Mouse (Mus musculus) MEL (cell line): Measurements from ENCODE around the gene Lyrm2. TPM values are rescaled to one million over a fixed set of nuclear protein-coding genes. Genes with fewer than 3 reads are reported as not detected.
A peak's percentile ranks its signal among the peaks of the same experiment; 100 is the strongest.

Experiments
- DNase-seq: peaks from one replicate; pipeline ENCODE4 v3.0.0; 2011; ENCODE audit warnings: low read depth, low spot score
- H3K27ac ChIP-seq: 2 replicates; pipeline ENCODE4 v1.5.1; 2012; ENCODE audit warnings: low read depth, mild to moderate bottlenecking, control low read depth, low read length, moderate library complexity; ENCODE audit not compliant: control insufficient read depth
- H3K27me3 ChIP-seq, 2 experiments: fragments of 150-350 bp in 1 of 2; sonication (generic) in 1 of 2; 2 replicates each; pipeline ENCODE4 v1.6.1; 2012; ENCODE audit warnings: low read length in 2 of 2, mild to moderate bottlenecking in 2 of 2, improper control_type of control experiment in 1 of 2, moderate library complexity in 1 of 2; ENCODE audit not compliant: insufficient read depth in 2 of 2, control insufficient read depth in 1 of 2
- H3K36me3 ChIP-seq, 2 experiments: 2 replicates each; pipeline ENCODE4 v1.6.1; 2012 to 2014; ENCODE audit warnings: low read length in 2 of 2, improper control_type of control experiment in 1 of 2, inconsistent platforms in 1 of 2, mild to moderate bottlenecking in 1 of 2; ENCODE audit not compliant: insufficient read depth in 2 of 2, control insufficient read depth in 1 of 2
- H3K4me1 ChIP-seq, 2 experiments: fragments of 150-350 bp in 1 of 2; sonication (generic) in 1 of 2; 2 replicates each; pipeline ENCODE4 v1.6.1; 2012; ENCODE audit warnings: low read length in 2 of 2, improper control_type of control experiment in 1 of 2, mild to moderate bottlenecking in 1 of 2; ENCODE audit not compliant: insufficient read depth in 2 of 2, control insufficient read depth in 1 of 2
- H3K4me3 ChIP-seq, 2 experiments: fragments of 150-350 bp in 1 of 2; sonication (generic) in 1 of 2; 2 replicates each; pipeline ENCODE4 v1.5.1; 2012; ENCODE audit warnings: low read depth in 2 of 2, low read length in 2 of 2, mild to moderate bottlenecking in 2 of 2, moderate library complexity in 2 of 2, control low read depth in 1 of 2, improper control_type of control experiment in 1 of 2; ENCODE audit not compliant: control insufficient read depth in 1 of 2, insufficient read depth in 1 of 2
- H3K79me2 ChIP-seq: 2 replicates; pipeline ENCODE4 v1.6.1; 2012; ENCODE audit warnings: mild to moderate bottlenecking, low read length, moderate library complexity; ENCODE audit not compliant: control insufficient read depth, poor library complexity, insufficient read depth
- H3K9ac ChIP-seq: 2 replicates; pipeline ENCODE4 v1.6.1; 2012; ENCODE audit warnings: low read depth, mild to moderate bottlenecking, control low read depth, low read length, moderate library complexity; ENCODE audit not compliant: control insufficient read depth, poor library complexity, severe bottlenecking
- H3K9me3 ChIP-seq: fragments of 150-350 bp; sonication (generic); replicated peaks from 2 replicates; pipeline ENCODE4 v1.6.1; 2012; ENCODE audit warnings: mild to moderate bottlenecking, low read length, improper control_type of control experiment, moderate library complexity; ENCODE audit not compliant: insufficient read depth
- CTCF ChIP-seq, 3 experiments: IDR thresholded peaks in 2 of 3; conservative IDR thresholded peaks in 1 of 3; 2 replicates each; pipeline ENCODE4 v1.5.1; 2011 to 2012; ENCODE audit warnings: low read length in 3 of 3, low read depth in 2 of 3, mild to moderate bottlenecking in 2 of 3, improper control_type of control experiment in 1 of 3, inconsistent platforms in 1 of 3, mixed read lengths in 1 of 3, moderate library complexity in 1 of 3; ENCODE audit not compliant: control insufficient read depth in 1 of 3, insufficient read depth in 1 of 3, poor library complexity in 1 of 3, severe bottlenecking in 1 of 3
- E2F4 ChIP-seq: IDR thresholded peaks from 2 replicates; pipeline ENCODE4 v1.6.1; 2011; ENCODE audit warnings: low read depth, low read length, improper control_type of control experiment, borderline replicate concordance
- ETS1 ChIP-seq: IDR thresholded peaks from 2 replicates; pipeline ENCODE4 v1.6.1; 2012; ENCODE audit warnings: low read depth, mild to moderate bottlenecking, inconsistent platforms, low read length, improper control_type of control experiment, moderate library complexity
- GATA1 ChIP-seq: IDR thresholded peaks from 2 replicates; pipeline ENCODE4 v1.6.1; 2011; ENCODE audit warnings: low read depth, low read length, improper control_type of control experiment
- HCFC1 ChIP-seq: IDR thresholded peaks from 2 replicates; pipeline ENCODE4 v1.6.1; 2012; ENCODE audit warnings: low read depth, mild to moderate bottlenecking, inconsistent platforms, low read length, improper control_type of control experiment, moderate library complexity
- MAFK ChIP-seq: IDR thresholded peaks from 2 replicates; pipeline ENCODE4 v1.6.1; 2011; ENCODE audit warnings: low read depth, mild to moderate bottlenecking, low read length, improper control_type of control experiment, borderline replicate concordance
- MAZ ChIP-seq: IDR thresholded peaks from 2 replicates; pipeline ENCODE4 v1.6.1; 2012; ENCODE audit warnings: low read depth, mild to moderate bottlenecking, inconsistent platforms, low read length, improper control_type of control experiment
- MEF2A ChIP-seq: IDR thresholded peaks from 2 replicates; pipeline ENCODE4 v1.6.1; 2014; ENCODE audit warnings: low read depth, mild to moderate bottlenecking, inconsistent platforms, low read length, improper control_type of control experiment; ENCODE audit not compliant: poor library complexity, insufficient replicate concordance, severe bottlenecking; ENCODE audit errors: extremely low read depth
- MXI1 ChIP-seq: IDR thresholded peaks from 2 replicates; pipeline ENCODE4 v1.6.1; 2011; ENCODE audit warnings: mild to moderate bottlenecking, low read depth, low read length, improper control_type of control experiment
- NELFE ChIP-seq: IDR thresholded peaks from 2 replicates; pipeline ENCODE4 v1.6.1; 2011; ENCODE audit warnings: low read depth, low read length, improper control_type of control experiment
- NRF1 ChIP-seq: IDR thresholded peaks from 2 replicates; pipeline ENCODE4 v1.6.1; 2014; ENCODE audit warnings: low read depth, mild to moderate bottlenecking, inconsistent platforms, low read length, improper control_type of control experiment, moderate library complexity; ENCODE audit not compliant: poor library complexity, insufficient read depth, severe bottlenecking
- SIN3A ChIP-seq: IDR thresholded peaks from 2 replicates; pipeline ENCODE4 v1.6.1; 2012; ENCODE audit warnings: low read length, improper control_type of control experiment, inconsistent platforms
- SMC3 ChIP-seq: IDR thresholded peaks from 2 replicates; pipeline ENCODE4 v1.6.1; 2011; ENCODE audit warnings: low read depth, low read length, improper control_type of control experiment
- TAL1 ChIP-seq: IDR thresholded peaks from 2 replicates; pipeline ENCODE4 v1.6.1; 2012; ENCODE audit warnings: mild to moderate bottlenecking, inconsistent platforms, low read length, moderate library complexity, mixed read lengths
- TCF12 ChIP-seq: IDR thresholded peaks from 2 replicates; pipeline ENCODE4 v1.6.1; 2014; ENCODE audit warnings: low read depth, mild to moderate bottlenecking, inconsistent platforms, low read length, improper control_type of control experiment, moderate library complexity
- USF1 ChIP-seq: IDR thresholded peaks from 2 replicates; pipeline ENCODE4 v1.6.1; 2014; ENCODE audit warnings: low read depth, mild to moderate bottlenecking, inconsistent platforms, low read length, improper control_type of control experiment, moderate library complexity
- ZMIZ1 ChIP-seq: IDR thresholded peaks from 2 replicates; pipeline ENCODE4 v1.6.1; 2012; ENCODE audit warnings: low read depth, mild to moderate bottlenecking, inconsistent platforms, low read length, improper control_type of control experiment, moderate library complexity
- ZNF384 ChIP-seq: IDR thresholded peaks from 2 replicates; pipeline ENCODE4 v1.6.1; 2012; ENCODE audit warnings: low read depth, mild to moderate bottlenecking, inconsistent platforms, low read length, improper control_type of control experiment
- polyA plus RNA-seq, 2 experiments: library from polyadenylated mRNA; stranded (reverse) in 1 of 2; unstranded in 1 of 2; fragments of >175 nt in 1 of 2; fragments of >200 nt in 1 of 2; gene quantifications; 2 replicates each; pipeline versions ENCODE4 v1.2.1 to v1.2.4; 2012; ENCODE audit warnings: low replicate concordance in 2 of 2, low read depth in 1 of 2; ENCODE audit not compliant: insufficient read length in 2 of 2, insufficient read depth in 1 of 2, missing spikeins in 1 of 2
- total RNA-seq: library from RNA; depleted of rRNA; stranded (reverse); fragments of 300-350 nt; gene quantifications from 2 replicates; pipeline ENCODE4 v1.2.3, GENCODE M21; 2012

Gene Lyrm2
- total and polyA plus RNA-seq, 3 experiments, result 18.0 to 37.7 TPM; not detected in 1

GRCm38 (mm10) chr4:32779996-32780395, 20.1 kb upstream of the Lyrm2 start:
- no peaks in the 10 kb centered on the region for H3K9me3 ChIP-seq
- H3K9ac ChIP-seq, result no peak overlapping the region
- peak; percentile 18 for DNase-seq
- no peak overlapping the region for H3K4me3 ChIP-seq
- TF ChIP-seq ETS1 (no peak), TCF12 (peak; percentile 7; the same call in 1 of the 2 replicates)
- no peaks in the 10 kb centered on the region for H3K27me3 ChIP-seq
- no peak overlapping the region for H3K27ac ChIP-seq
- peaks cover 0 to 4% of the 10 kb centered on the region in 2 experiments; a peak in 2 of 4 replicates for H3K36me3 ChIP-seq
- no peaks in the 10 kb centered on the region for H3K79me2 ChIP-seq
- H3K4me1 ChIP-seq, result no peaks in the 10 kb centered on the region

GRCm38 (mm10) chr4:32787110-32787509, 12.9 kb upstream of the Lyrm2 start:
- TF ChIP-seq NELFE (no peak), ZNF384 (no peak), USF1 (no peak), CTCF (IDR thresholded peaks at IDR 0.05 in 2 of 3, conservative IDR thresholded peaks at IDR 0.05 in 1 of 3; ENCODE audit: control insufficient read depth in 1 of 3, insufficient read depth in 1 of 3, low read depth in 2 of 3, low read length in 3 of 3, poor library complexity in 1 of 3, severe bottlenecking in 1 of 3) (no peak), E2F4 (no peak), TAL1 (no peak), GATA1 (no peak), SIN3A (no peak), MXI1 (no peak), HCFC1 (no peak), MEF2A (no peak), NRF1 (no peak), SMC3 (no peak), MAFK (no peak), ZMIZ1 (no peak), MAZ (no peak)
- H3K4me1 ChIP-seq, result no peaks in the 10 kb centered on the region
- H3K27me3 ChIP-seq, result no peaks in the 10 kb centered on the region
- H3K9me3 ChIP-seq, result no peaks in the 10 kb centered on the region
- H3K27ac ChIP-seq, result no peak overlapping the region
- H3K9ac ChIP-seq, result no peak overlapping the region
- no peaks in the 10 kb centered on the region for H3K36me3 ChIP-seq
- H3K4me3 ChIP-seq, result no peak overlapping the region
- H3K79me2 ChIP-seq, result no peaks in the 10 kb centered on the region
- DNase-seq, result no peak
